Mouse (Mus musculus) limb, embryonic 11.5 days (tissue): ENCODE data around the gene Tlr13. TPM values are rescaled to one million over a fixed set of nuclear protein-coding genes. Genes with fewer than 3 reads are reported as not detected.

Source experiments
- ATAC-seq: fragments of 200-750 bp; cut with Nextera tagmentation; 2 replicates; pipeline ENCODE4 v1.8.0; 2017; ENCODE audit warnings: low read depth; ENCODE audit not compliant: insufficient number of reproducible peaks, low FRiP score, low TSS enrichment
- DNase-seq: peaks from one replicate; pipeline ENCODE4 v3.0.0-alpha.2; 2015; ENCODE audit warnings: low spot score
- H3K27ac ChIP-seq: fragments of 300-500 bp; sonication (generic); replicated peaks from 2 replicates; pipeline ENCODE4 v1.5.1; 2014; ENCODE audit warnings: low read depth, mild to moderate bottlenecking, low read length
- H3K27me3 ChIP-seq: fragments of 300-500 bp; sonication (generic); 2 replicates; pipeline ENCODE4 v1.6.1; 2014; ENCODE audit warnings: mild to moderate bottlenecking, low read length, mixed read lengths; ENCODE audit not compliant: control insufficient read depth, insufficient read depth
- H3K36me3 ChIP-seq: fragments of 300-500 bp; sonication (generic); 2 replicates; pipeline ENCODE4 v1.6.1; 2014; ENCODE audit warnings: mild to moderate bottlenecking, low read length, moderate library complexity, mixed read lengths; ENCODE audit not compliant: control insufficient read depth, insufficient read depth
- H3K4me1 ChIP-seq: fragments of 300-500 bp; sonication (generic); 2 replicates; pipeline ENCODE4 v1.6.1; 2014; ENCODE audit warnings: low read length, mixed read lengths; ENCODE audit not compliant: control insufficient read depth, insufficient read depth
- H3K4me2 ChIP-seq: fragments of 300-500 bp; sonication (generic); 2 replicates; pipeline ENCODE4 v1.6.1; 2014; ENCODE audit warnings: low read depth, mild to moderate bottlenecking, moderate library complexity; ENCODE audit not compliant: severe bottlenecking
- H3K4me3 ChIP-seq: fragments of 300-500 bp; sonication (generic); 2 replicates; pipeline ENCODE4 v1.5.1; 2014; ENCODE audit warnings: low read depth, low read length
- H3K9ac ChIP-seq: fragments of 300-500 bp; sonication (generic); 2 replicates; pipeline ENCODE4 v1.6.1; 2014; ENCODE audit warnings: mild to moderate bottlenecking, low read length
- H3K9me3 ChIP-seq: fragments of 300-500 bp; sonication (generic); 2 replicates; pipeline ENCODE4 v1.6.1; 2016; ENCODE audit warnings: low read length; ENCODE audit not compliant: control insufficient read depth
- WGBS: fragments of 180-500 bp; shearing (Covaris S2); extraction: QIAGEN DNeasy Blood & Tissue Kit; methylation state at CpG from one replicate; pipeline ENCODE4 v1.1.7; 2014; 5-methylcytosine and 5-hydroxymethylcytosine counted together
- polyA plus RNA-seq: library from polyadenylated mRNA; unstranded; fragments of >200 nt; fragmentation: Nextera tagmentation; extraction: Ambion mirVana; gene quantifications from 2 replicates; pipeline ENCODE4 v1.2.1, GENCODE M21; 2014

Gene Tlr13
- polyA plus RNA-seq, 1 experiment from 2014 or later: 0.19 TPM

- no peaks in the 10 kb centered on the region for H3K9me3 ChIP-seq
- H3K4me1 ChIP-seq: no peaks in the 10 kb centered on the region
- ATAC-seq: no peak
- no peak for DNase-seq
- no peaks in the 10 kb centered on the region for H3K36me3 ChIP-seq
- H3K27ac ChIP-seq: no peak overlapping the region
- no peak overlapping the region for H3K4me3 ChIP-seq
- 67% methylated on average over 1 of the region's 1 CpGs for WGBS
- no peaks in the 10 kb centered on the region for H3K27me3 ChIP-seq
- H3K9ac ChIP-seq: no peak overlapping the region
- H3K4me2 ChIP-seq: no peak overlapping the region
Measured at GRCm38 (mm10) chrX:106165089-106165488, 22.1 kb downstream of the Tlr13 start.

- ATAC-seq: peak; percentile 67; the same call in 1 of the 2 replicates
- H3K9ac ChIP-seq: 0 out of 2 replicates have a peak overlapping the region, but pooled peaks have one; percentile 18
- H3K4me1 ChIP-seq: no peaks in the 10 kb centered on the region
- DNase-seq: peak; percentile 80
- H3K27ac ChIP-seq: no peak overlapping the region
- no peaks in the 10 kb centered on the region for H3K27me3 ChIP-seq
- H3K9me3 ChIP-seq: no peaks in the 10 kb centered on the region
- H3K4me3 ChIP-seq: no peak overlapping the region
- H3K36me3 ChIP-seq: no peaks in the 10 kb centered on the region
- peak overlapping the region; percentile 33; the same call in 1 of the 2 replicates for H3K4me2 ChIP-seq
- 30% methylated on average over 18 of the region's 18 CpGs for WGBS
Measured at GRCm38 (mm10) chrX:106171106-106171852, 28.3 kb downstream of the Tlr13 start.

DNA sequence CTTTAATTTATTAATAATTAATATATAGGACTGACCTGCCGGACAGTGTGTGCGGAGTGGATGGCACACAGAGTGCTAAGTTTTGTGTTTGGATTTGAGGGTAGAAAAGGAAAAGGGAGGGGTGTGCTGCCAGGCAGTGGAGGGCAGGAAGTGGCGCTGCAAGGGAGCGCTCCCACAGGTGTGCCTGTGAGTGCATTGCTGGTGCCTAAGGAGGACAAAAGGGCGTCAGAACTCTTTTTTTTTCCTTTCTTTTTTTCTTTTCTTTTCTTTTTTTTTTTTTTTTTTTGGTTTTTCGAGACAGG is 28.8 kb downstream of the Tlr13 start:
- Histone ChIP-seq H3K4me3 (no peak overlapping the region), H3K4me1 (no peaks in the 10 kb centered on the region), H3K9ac (no peak overlapping the region), H3K27ac (no peak overlapping the region), H3K27me3 (no peaks in the 10 kb centered on the region), H3K9me3 (no peaks in the 10 kb centered on the region), H3K36me3 (no peaks in the 10 kb centered on the region), H3K4me2 (peak overlapping the region; percentile 33; the same call in 1 of the 2 replicates)
- 72% methylated on average over 5 of the region's 6 CpGs for WGBS
- ATAC-seq: no peak
- no peak for DNase-seq

DNA sequence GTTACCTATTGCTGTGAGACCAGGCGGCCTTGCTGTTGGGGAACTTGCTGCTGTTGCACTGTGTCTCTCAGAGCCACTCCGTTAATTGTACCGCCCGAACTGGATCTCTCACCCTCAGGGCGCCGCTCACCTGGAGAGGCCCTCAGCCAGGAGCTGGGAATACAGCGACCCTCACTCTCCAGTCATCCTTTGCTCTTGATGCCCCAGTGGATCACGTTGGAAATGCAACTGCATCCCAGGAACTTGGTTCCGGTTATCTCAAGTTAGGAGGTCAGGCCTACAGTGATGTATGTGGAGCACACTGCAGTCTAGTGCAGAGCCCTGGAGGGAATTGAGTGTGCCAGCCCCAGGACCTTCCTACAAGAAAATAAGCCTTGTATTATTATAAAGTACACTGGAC is 33.3 kb downstream of the Tlr13 start:
- H3K9me3 ChIP-seq: no peaks in the 10 kb centered on the region
- 57% methylated on average over 9 of the region's 9 CpGs for WGBS

DNA sequence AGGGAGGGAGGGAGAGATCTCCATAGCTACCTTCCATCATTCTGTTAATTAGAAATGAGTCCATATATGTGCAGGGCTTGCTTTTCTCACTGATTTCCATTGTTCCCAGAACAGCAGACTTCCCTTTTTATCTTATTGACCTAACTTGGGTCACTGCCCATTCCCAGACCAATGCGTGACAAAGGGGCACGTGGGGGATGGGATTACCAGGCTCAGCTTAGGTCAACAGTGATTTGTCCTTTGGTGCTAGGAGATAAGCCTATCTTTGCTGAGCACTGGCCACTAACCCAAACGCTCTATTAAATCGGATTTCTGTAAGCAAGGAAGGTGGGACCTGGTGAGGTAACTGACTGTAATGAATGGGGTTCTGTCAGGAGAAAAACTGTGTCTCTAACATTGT is 41.3 kb downstream of the Tlr13 start:
- Histone ChIP-seq H3K27me3 (no peaks in the 10 kb centered on the region), H3K4me1 (no peaks in the 10 kb centered on the region), H3K4me2 (no peak overlapping the region), H3K4me3 (no peak overlapping the region), H3K27ac (no peak overlapping the region), H3K9me3 (no peaks in the 10 kb centered on the region), H3K9ac (no peak overlapping the region), H3K36me3 (no peaks in the 10 kb centered on the region)
- DNase-seq (no peak), ATAC-seq (no peak)
- 52% methylated on average over 4 of the region's 4 CpGs for WGBS

More for the DNA sequence above, 33.3 kb downstream of the Tlr13 start:
- no peak overlapping the region for H3K9ac ChIP-seq
- no peak for DNase-seq
- no peaks in the 10 kb centered on the region for H3K36me3 ChIP-seq
- H3K27ac ChIP-seq: no peak overlapping the region
- H3K27me3 ChIP-seq: no peaks in the 10 kb centered on the region
- no peak overlapping the region for H3K4me3 ChIP-seq
- H3K4me1 ChIP-seq: no peaks in the 10 kb centered on the region
- H3K4me2 ChIP-seq: no peak overlapping the region
- no peak for ATAC-seq

GRCm38 (mm10) chrX:106185706-106186105 is 42.7 kb downstream of the Tlr13 start:
- H3K36me3 ChIP-seq: no peaks in the 10 kb centered on the region
- no peak overlapping the region for H3K4me2 ChIP-seq
- DNase-seq (peak; percentile 34), ATAC-seq (peak; percentile 72; the same call in 1 of the 2 replicates)
- H3K9ac ChIP-seq: 0 out of 2 replicates have a peak overlapping the region, but pooled peaks have one; percentile 12
- no peaks in the 10 kb centered on the region for H3K27me3 ChIP-seq
- no peaks in the 10 kb centered on the region for H3K9me3 ChIP-seq
- H3K27ac ChIP-seq: peak overlapping the region; percentile 90
- H3K4me1 ChIP-seq: no peaks in the 10 kb centered on the region
- no peak overlapping the region for H3K4me3 ChIP-seq
- 15% methylated on average over 5 of the region's 5 CpGs for WGBS

DNA sequence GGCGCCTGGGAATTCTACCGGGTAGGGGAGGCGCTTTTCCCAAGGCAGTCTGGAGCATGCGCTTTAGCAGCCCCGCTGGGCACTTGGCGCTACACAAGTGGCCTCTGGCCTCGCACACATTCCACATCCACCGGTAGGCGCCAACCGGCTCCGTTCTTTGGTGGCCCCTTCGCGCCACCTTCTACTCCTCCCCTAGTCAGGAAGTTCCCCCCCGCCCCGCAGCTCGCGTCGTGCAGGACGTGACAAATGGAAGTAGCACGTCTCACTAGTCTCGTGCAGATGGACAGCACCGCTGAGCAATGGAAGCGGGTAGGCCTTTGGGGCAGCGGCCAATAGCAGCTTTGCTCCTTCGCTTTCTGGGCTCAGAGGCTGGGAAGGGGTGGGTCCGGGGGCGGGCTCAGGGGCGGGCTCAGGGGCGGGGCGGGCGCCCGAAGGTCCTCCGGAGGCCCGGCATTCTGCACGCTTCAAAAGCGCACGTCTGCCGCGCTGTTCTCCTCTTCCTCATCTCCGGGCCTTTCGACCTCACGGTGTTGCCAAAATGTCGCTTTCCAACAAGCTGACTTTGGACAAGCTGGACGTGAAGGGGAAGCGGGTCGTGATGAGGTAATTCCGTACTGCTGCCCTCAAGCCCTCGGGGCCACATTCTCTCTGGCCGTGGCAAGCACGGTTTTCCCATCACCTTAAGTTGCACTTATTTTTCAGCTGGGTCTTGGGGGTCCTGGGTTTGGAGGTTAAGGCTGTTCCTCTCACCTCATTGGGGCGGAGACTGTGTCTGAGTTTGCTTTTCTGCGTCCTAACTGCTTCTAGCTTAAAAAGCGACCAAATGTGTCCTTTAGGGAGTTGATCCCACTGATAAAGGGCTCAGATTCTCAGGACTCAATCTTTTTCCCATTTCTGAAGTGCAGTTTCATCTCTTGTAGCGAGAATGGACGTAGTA is 44.0 kb downstream of the Tlr13 start, which contains the start of gene Pgk1:
Gene Pgk1, plus strand, starts transcription at position 388 of the 937 bp plus-strand sequence.
- Histone ChIP-seq H3K4me3 (peak within 1 kb of the TSS; percentile 50), H3K4me1 (no peaks in the 10 kb centered on the region), H3K27ac (peak within 1 kb of the TSS; percentile 90), H3K4me2 (peak within 1 kb of the TSS; percentile 58), H3K27me3 (no peaks in the 10 kb centered on the region), H3K9ac (peak within 1 kb of the TSS; percentile 53), H3K36me3 (no peaks in the 10 kb centered on the region), H3K9me3 (no peaks in the 10 kb centered on the region)
- WGBS: 12% methylated on average over 55 of the region's 55 CpGs
- ATAC-seq (peak; percentile 98), DNase-seq (peak; percentile 92)

GRCm38 (mm10) chrX:106187737-106188136 is 44.7 kb downstream of the Tlr13 start:
- peak overlapping the region; percentile 33; the same call in 1 of the 2 replicates for H3K27ac ChIP-seq
- peak overlapping the region; percentile 53 for H3K9ac ChIP-seq
- no peaks in the 10 kb centered on the region for H3K4me1 ChIP-seq
- ATAC-seq (no peak), DNase-seq (peak; percentile 33)
- no peaks in the 10 kb centered on the region for H3K27me3 ChIP-seq
- no peaks in the 10 kb centered on the region for H3K9me3 ChIP-seq
- no peaks in the 10 kb centered on the region for H3K36me3 ChIP-seq
- peak overlapping the region; percentile 58 for H3K4me2 ChIP-seq
- WGBS: 20% methylated on average over 12 of the region's 12 CpGs
- peak overlapping the region; percentile 50 for H3K4me3 ChIP-seq
